Mouse (Mus musculus): ENCODE measurements at regions not wholly inside any gene's neighbourhood (a gene's known extent, or its start where the extent isn't known, plus 50 kb on each side); places are given as distances from the start of the nearest gene placed in this dataset.

GRCm38 (mm10) chr12:106389214-106389613 is 379.2 kb downstream of the Vrk1 start:
- DNase-seq (ENCODE audit: low spot score in 2 of 2): peak in 1 of 2 experiments; percentile 49

- peak in 1 of 2 experiments; percentile 57 for DNase-seq (ENCODE audit: low spot score in 2 of 2)
Measured at GRCm38 (mm10) chr12:106392316-106392715, 382.3 kb downstream of the Vrk1 start.

GRCm38 (mm10) chr12:106399085-106399484 is 389.1 kb downstream of the Vrk1 start:
- no peak for DNase-seq (ENCODE audit: low spot score in 2 of 2)

DNA sequence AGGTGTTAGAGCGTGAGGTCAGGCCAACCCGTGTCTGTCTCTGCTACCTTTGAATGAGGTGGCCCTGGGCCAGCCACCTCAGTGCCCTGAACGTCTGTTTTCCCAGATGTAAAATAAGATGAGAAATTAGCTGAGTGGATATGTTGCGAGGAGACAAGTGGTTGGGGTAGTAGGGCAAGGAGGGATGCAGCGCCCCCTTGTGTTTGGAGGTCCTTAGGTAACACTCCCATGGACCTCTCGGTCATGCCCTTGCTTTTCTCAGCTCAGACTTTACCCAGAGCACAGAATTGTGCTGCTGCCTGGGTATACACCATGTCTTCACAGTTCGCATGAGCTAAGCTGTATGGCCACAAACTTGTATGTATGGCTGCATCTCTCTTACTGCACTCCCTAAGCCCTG is 401.0 kb downstream of the Vrk1 start:
- DNase-seq (ENCODE audit: low spot score in 2 of 2): no peak

- no peak for DNase-seq (ENCODE audit: low spot score in 2 of 2)
Measured at GRCm38 (mm10) chr12:106426631-106427030, 416.6 kb downstream of the Vrk1 start.

DNA sequence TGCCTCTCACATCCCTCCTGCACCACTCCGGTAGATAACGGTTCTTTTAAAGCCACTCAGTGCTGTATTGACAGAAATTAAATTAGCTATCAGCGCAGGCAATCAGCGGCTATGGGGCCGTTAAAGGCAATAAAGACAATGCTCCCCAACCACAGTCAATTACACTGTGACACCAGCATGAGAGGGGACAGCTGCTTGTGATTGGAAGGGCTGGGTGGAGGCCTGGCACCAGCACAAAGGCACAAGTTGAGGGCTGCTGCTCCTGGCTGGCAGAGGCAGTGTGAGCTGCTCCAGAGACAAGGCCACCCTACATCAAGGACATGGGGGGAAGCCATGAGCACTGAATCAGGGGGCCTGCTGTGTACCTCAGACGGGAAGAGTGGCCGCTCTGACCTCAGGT is 420.0 kb downstream of the Vrk1 start:
- DNase-seq (ENCODE audit: low spot score in 2 of 2): no peak

- DNase-seq (ENCODE audit: low spot score in 2 of 2): no peak
Measured at GRCm38 (mm10) chr12:106445151-106445550, 435.1 kb downstream of the Vrk1 start.

DNA sequence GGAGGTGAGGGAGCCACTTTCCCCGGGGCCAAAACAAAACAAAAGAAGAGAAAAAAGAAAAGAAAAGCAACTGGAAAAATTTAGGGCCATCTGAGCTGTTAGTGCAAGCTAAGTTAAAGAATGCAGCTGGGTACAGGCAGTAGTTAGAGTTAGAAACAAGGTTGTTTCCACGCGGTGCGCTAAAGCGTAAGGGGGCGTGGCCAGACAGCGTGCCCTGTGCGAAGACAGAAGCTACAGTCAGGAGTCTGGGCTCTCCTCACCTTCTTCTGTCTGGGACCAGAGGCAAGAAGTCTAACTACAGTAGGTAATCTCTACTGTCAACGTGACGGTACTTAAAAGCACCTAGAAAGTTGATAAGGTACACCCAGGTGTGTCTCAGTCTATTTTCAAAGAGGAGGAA is 435.9 kb downstream of the Vrk1 start:
- no peak for DNase-seq (ENCODE audit: low spot score in 2 of 2)

DNA sequence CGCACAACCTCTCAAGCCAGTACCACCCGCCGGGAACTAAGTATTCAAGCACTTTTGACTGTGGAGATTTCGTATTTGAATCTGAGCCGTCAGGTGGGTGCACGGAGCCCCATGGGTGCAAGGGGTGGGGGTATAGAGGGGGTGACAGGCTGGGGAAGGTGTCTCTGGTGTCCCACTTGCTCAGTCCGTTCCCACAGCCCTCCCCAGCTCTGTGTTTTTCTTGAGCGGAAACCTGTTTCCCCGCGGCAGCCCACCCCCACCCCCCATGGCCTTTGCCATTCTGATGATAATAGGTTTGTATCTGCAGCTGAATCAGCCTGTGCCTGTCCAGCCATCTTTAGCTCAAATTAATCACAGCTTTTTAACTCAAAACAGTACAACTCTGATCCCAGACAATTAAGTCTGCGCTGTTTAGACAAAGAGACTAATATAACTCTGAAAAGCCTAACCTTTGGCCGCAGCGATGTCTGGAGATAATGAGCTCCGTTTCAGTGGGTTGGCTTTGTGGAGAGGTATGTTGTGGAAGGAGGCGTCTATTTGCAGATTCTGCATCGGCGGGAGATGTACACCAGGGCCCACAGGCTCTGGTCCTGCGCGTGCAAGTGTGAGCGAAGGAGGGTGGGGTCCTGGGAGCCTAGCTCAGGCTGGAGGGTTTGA is 437.0 kb downstream of the Vrk1 start:
- no peak for DNase-seq (ENCODE audit: low spot score in 2 of 2)

- no peak for DNase-seq (ENCODE audit: low spot score in 2 of 2)
Measured at GRCm38 (mm10) chr12:106448551-106448950, 438.5 kb downstream of the Vrk1 start.

DNA sequence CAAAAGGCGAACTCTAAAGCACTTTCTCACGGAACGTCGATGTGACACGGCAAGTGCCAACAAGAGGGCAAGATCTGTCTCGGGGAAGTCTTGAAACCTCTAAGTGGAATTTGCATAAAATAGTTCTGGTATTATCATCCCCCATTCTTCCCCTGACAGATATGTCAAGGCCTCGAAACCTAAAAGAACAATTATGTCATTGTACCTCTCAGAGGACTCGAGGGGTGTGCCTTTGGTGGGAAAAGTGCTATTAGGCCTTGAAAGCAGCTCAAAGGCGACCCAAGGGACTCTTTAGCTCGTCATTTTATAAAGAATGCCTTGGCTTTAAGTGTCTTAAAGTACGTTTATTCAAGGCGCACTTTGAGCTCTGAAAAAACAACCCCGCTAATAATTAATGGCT is 443.5 kb downstream of the Vrk1 start:
- no peak for DNase-seq (ENCODE audit: low spot score in 2 of 2)

DNA sequence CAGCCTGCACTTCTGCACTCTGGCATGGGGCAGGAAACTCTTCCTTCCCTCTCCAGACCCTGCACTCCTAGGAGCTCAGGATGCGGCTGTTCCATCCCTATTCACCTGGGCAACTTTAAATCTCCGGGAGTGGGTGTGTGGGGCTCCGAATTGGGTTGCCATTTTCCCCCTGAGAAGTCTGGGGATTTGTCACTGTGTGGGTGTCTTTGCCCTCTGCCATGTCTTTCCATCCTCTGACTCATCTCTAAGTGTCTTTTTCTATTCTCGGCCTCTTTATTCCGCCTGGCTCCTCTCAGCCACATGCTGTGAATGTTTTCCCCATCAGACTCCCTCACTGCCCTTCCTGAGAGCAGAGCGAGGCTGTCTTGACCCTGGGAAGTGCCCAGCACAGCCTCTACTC is 448.2 kb downstream of the Vrk1 start:
- no peak for DNase-seq (ENCODE audit: low spot score in 2 of 2)

DNA sequence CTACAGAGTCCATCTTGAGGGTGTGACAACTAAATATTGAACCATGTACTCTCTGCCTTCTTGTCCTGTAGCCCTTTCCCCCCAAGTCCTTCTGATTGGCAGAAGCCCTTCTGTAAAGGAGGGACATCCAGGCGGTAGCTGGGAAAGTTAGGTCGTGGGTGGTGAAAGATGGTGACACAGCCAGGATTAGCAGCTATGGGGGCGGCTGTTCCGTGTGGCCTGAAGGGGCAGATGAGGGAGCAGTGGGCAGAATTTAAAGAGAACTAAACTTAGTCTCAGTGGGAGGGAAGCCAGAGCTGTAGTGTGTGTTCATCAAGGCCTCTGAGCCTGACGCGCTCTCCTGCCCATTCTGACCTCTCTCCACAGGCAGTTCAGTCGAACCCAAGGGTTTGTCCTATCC is 450.6 kb downstream of the Vrk1 start:
- no peak for DNase-seq (ENCODE audit: low spot score in 2 of 2)

DNA sequence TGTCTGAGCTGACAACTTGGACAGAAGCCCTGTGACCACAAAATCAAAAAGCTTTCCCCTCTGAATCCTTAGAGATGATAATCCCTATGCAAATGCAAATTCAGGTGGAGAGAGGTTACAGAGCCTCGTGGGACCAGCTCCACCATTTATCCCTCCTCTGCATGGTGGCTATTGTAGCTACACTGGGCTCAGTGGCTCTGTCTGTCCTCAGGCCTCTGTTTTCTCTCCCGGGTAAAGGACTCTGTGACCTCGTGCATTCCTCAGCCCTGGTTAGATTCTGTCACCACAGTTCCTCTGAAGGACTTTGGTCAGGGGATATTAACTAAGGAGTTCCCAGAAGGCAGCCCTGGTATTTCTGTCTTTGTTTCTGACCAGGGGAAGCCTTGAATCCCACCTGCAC is 452.3 kb downstream of the Vrk1 start:
- no peak for DNase-seq (ENCODE audit: low spot score in 2 of 2)

GRCm38 (mm10) chr12:106464701-106465100 is 454.7 kb downstream of the Vrk1 start:
- no peak for DNase-seq (ENCODE audit: low spot score in 2 of 2)

DNA sequence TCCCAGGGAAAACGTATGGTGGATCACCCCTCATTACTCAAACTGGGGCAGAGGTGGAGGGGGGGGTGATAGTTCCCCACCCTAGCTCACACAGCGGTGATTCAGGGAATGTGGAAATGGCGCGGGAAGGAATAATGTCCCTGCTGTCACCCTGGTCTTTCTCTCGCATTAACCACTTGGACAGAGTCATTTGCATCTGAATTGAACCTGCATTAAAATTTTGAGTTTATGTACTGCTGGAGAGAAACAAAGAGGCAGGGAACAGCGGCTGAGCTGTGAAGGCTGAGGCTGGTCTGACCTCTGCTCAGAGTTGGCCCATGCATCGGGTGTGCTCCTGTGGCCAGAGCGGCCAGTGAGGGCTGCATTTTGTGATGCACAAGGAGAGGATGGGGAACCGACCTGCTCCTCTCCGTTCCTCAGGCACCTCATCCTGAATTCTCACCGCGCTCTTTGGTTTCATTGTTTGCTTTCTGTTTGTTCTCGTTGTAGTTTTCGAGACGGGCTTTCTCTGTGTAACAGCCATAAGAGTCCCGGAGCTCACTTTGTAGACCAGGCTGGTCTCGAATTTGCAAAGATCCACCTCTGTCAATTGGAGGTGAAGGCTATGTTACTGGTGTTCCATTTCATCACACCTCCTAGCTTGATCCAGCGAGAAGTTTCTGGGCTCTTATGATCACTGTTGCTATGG is 458.3 kb downstream of the Vrk1 start:
- no peak for DNase-seq (ENCODE audit: low spot score in 2 of 2)

GRCm38 (mm10) chr12:106474501-106475165 is 464.6 kb downstream of the Vrk1 start:
- DNase-seq (ENCODE audit: low spot score in 2 of 2): no peak

GRCm38 (mm10) chr12:106475486-106476050 is 465.5 kb downstream of the Vrk1 start:
- DNase-seq (ENCODE audit: low spot score in 2 of 2): no peak

- no peak for DNase-seq (ENCODE audit: low spot score in 2 of 2)
Measured at GRCm38 (mm10) chr12:106477040-106477665, 467.1 kb downstream of the Vrk1 start.

DNA sequence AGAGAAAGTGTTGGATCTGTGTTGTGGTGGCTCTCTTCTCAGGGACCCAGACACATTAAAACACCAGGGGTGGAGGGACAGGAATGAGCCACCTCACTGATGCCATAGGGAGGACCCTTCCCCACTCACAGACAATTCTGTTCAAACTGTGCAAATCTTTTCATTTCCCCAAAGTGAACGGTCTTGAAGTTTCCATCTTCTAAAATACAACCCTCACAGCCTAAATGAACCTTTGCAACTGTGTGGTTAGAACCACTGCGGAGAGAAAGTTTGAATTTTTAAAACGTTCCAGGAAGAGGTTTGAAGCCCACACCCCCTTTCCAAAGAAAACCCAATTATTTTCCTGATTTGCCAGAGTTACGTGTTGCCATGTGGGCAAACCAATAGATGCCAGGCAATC is 467.7 kb downstream of the Vrk1 start:
- DNase-seq (ENCODE audit: low spot score in 2 of 2): no peak

DNA sequence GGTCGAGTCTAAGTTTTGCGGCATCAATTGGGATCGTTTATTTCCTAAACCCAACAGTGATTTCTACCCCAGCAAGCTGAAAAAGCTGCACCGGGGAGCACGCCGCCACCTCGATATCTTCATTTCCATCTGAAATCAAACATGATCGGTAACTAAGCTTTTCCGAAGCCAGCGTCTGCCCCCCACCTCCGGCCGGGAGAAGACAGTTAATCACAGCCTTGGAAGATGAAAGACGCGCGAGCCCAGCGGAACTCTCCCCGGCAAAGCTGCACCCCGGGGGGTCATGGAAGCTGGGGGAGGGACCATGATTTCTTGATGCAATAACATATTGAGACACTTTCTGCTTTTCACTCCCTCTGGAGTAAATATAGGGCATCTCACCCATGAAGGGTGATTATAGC is 468.4 kb downstream of the Vrk1 start:
- no peak for DNase-seq (ENCODE audit: low spot score in 2 of 2)

All from urinary bladder, postnatal 4 days (tissue).